Mouse (Mus musculus): ENCODE data around the gene Lhfpl2.

Lhfpl2 gene

GRCm38 (mm10) chr13:94066626-94067275 is 9.2 kb downstream of the Lhfpl2 start:
- DNase-seq (ENCODE audit: low read depth, low spot score) = no peak

GRCm38 (mm10) chr13:94068308-94068707 is 10.7 kb downstream of the Lhfpl2 start:
- DNase-seq (ENCODE audit: low read depth, low spot score) = no peak

- no peak for DNase-seq (ENCODE audit: low read depth, low spot score)
These were observed 12.1 kb downstream of the Lhfpl2 start for GRCm38 (mm10) chr13:94069421-94070307.

GRCm38 (mm10) chr13:94070308-94070619 is 12.7 kb downstream of the Lhfpl2 start:
- no peak for DNase-seq (ENCODE audit: low read depth, low spot score)

GRCm38 (mm10) chr13:94070927-94071326 is 13.3 kb downstream of the Lhfpl2 start:
- DNase-seq (ENCODE audit: low read depth, low spot score) = no peak

GRCm38 (mm10) chr13:94073046-94073715 is 15.6 kb downstream of the Lhfpl2 start:
- DNase-seq (ENCODE audit: low read depth, low spot score) = no peak

GRCm38 (mm10) chr13:94073716-94074115 is 16.1 kb downstream of the Lhfpl2 start:
- DNase-seq (ENCODE audit: low read depth, low spot score) = no peak

- no peak for DNase-seq (ENCODE audit: low read depth, low spot score)
These were observed 17.6 kb downstream of the Lhfpl2 start for GRCm38 (mm10) chr13:94075181-94075580.

- no peak for DNase-seq (ENCODE audit: low read depth, low spot score)
These were observed 19.8 kb downstream of the Lhfpl2 start for GRCm38 (mm10) chr13:94077136-94078018.

GRCm38 (mm10) chr13:94083196-94083595 is 25.6 kb downstream of the Lhfpl2 start:
- no peak for DNase-seq (ENCODE audit: low read depth, low spot score)

- DNase-seq (ENCODE audit: low read depth, low spot score) = no peak
These were observed 26.9 kb downstream of the Lhfpl2 start for GRCm38 (mm10) chr13:94084220-94085126.

- DNase-seq (ENCODE audit: low read depth, low spot score) = no peak
These were observed 28.7 kb downstream of the Lhfpl2 start for GRCm38 (mm10) chr13:94086090-94086808.

GRCm38 (mm10) chr13:94087061-94087460 is 29.5 kb downstream of the Lhfpl2 start:
- no peak for DNase-seq (ENCODE audit: low read depth, low spot score)

GRCm38 (mm10) chr13:94088788-94089187 is 31.2 kb downstream of the Lhfpl2 start:
- no peak for DNase-seq (ENCODE audit: low read depth, low spot score)

- no peak for DNase-seq (ENCODE audit: low read depth, low spot score)
These were observed 31.7 kb downstream of the Lhfpl2 start for GRCm38 (mm10) chr13:94089286-94089685.

GRCm38 (mm10) chr13:94091366-94091765 is 33.8 kb downstream of the Lhfpl2 start:
- no peak for DNase-seq (ENCODE audit: low read depth, low spot score)

- DNase-seq (ENCODE audit: low read depth, low spot score) = no peak
These were observed 36.6 kb downstream of the Lhfpl2 start for GRCm38 (mm10) chr13:94094176-94094575.

- DNase-seq (ENCODE audit: low read depth, low spot score) = no peak
These were observed 37.0 kb downstream of the Lhfpl2 start for GRCm38 (mm10) chr13:94094625-94095024.

GRCm38 (mm10) chr13:94095202-94095601 is 37.6 kb downstream of the Lhfpl2 start:
- DNase-seq (ENCODE audit: low read depth, low spot score) = no peak

- DNase-seq (ENCODE audit: low read depth, low spot score) = no peak
These were observed 40.1 kb downstream of the Lhfpl2 start for GRCm38 (mm10) chr13:94097667-94098066.
